Mouse (Mus musculus) adrenal gland, adult 2 months (tissue): ENCODE results near the gene Ing5. TPM values are rescaled to one million over a fixed set of nuclear protein-coding genes. Genes with fewer than 3 reads are reported as not detected.
"Not testable (repeated sequence)": the region's sequence is repeated elsewhere in the genome, so short reads cannot be mapped to it uniquely, and the experiment has no call there.

ENCODE experiments used
- DNase-seq: peaks from one replicate; pipeline ENCODE4 v3.0.0; 2021
- long read RNA-seq: library from polyadenylated mRNA; stranded (forward); transcript quantifications from one replicate; pipeline ENCODE4 v2.0.0, GENCODE M21; 2021
- polyA plus RNA-seq: library from polyadenylated mRNA; depleted of rRNA; stranded (reverse); fragments of >200 nt; gene quantifications from 2 replicates; pipeline ENCODE4 v1.2.3, GENCODE M21; 2012; rRNA removed
- total RNA-seq, 2 experiments: library from RNA; stranded (reverse); gene quantifications; 2 replicates each; pipeline ENCODE4 v1.2.3; 2021

Gene Ing5
- total RNA-seq (10 to 100 TPM; 14.8 to 19.1 TPM), polyA plus RNA-seq (4.3 and 4.6 TPM in 2 replicates)
- long read RNA-seq, full-length matches to known transcripts: 12 of 14 reads
- long read RNA-seq, partial matches to known transcripts: 0 of 14 reads
- long read RNA-seq, other reads (novel, unspliced or antisense): 2 of 14 reads

DNA sequence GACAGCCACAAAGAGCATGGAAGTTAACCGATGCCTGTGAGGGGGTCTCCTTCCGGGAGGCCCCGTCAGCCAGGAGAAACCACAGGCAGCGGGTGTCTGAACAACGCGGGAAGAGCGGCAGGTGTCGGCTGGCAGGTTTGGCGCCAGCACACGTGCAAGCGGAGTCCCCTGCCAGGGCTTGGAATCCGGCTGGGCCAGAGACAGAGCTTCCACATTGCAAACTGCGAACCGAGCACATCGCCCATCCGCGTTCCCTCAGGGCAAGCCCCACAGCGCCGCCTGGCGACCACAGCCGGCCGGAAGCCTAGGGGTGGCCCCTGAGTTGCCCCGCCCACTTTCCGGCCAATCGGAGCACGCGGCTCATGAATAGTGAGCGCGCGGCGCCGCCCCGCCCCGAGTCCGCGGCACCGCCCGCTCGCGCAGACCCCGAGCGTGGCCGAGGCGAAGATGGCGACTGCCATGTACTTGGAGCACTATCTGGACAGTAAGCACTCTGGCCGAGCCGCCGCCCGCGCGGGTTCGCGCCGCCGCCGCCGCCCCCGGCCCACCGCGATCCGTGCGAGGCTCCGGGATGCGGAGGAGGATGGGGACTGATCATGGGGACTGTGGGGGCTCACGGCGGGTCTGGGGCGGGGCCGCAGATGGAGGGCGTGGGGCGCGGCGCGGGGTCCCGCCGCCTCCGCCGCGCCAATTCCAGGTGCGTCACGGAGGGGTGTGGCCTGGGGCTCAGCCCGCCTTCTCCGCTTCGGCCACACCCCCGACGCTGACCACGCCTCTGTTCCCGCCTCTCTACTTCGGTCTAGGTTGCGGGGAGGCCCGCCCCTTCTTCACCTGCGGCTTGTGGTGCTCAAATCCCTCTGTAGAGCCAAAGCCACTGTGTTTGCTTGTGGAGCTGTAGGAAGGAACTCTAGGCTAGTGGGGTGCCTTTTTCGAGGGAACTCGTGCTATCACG, at the start of gene Ing5:
Ing5 (plus strand) TSS at position 410 of the 952 bp plus-strand sequence.
- DNase-seq: peak; percentile 99

DNA sequence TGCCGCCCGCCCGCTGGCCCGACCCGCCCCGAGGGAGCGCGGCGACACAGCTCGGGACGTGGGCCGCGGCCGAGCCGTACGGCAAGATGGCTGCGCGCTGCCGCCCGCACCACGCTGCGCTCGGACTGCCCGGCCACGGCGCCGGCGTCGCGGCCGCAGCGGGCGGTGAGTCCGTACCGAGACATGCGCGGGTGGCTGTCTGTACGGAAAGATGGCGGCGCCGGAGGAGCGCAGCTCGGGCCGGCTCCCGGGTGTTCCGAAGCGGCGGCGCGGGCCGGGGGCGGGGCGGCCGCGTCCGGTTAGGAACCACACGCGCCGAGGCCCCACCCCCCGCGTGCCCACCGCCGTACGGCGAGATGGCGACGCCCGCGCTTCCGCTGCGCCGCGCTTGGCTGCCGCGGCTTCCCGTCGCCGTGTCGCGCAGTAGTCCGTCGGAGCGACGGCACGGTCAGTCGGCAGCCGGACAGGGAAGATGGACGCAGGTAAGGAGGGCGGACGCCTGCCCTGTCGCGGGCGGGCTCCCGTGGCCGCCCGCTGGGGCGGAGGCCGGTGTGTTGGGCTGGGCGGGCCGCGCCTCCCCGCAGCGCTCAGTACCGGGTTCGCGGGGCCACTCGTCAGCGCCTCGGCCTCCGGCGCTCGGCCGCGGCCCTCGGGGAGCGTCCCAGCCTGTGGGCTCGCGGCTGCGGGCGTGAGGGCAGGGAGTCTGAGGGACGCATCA, 49.0 kb upstream of the Ing5 start, which contains the start of gene Thap4:
Thap4 (minus strand) TSS at position 292 of the 718 bp plus-strand sequence.
- DNase-seq: peak; percentile 97

GRCm38 (mm10) chr1:93755291-93755610, 48.5 kb upstream of the Ing5 start:
- DNase-seq: no peak

DNA sequence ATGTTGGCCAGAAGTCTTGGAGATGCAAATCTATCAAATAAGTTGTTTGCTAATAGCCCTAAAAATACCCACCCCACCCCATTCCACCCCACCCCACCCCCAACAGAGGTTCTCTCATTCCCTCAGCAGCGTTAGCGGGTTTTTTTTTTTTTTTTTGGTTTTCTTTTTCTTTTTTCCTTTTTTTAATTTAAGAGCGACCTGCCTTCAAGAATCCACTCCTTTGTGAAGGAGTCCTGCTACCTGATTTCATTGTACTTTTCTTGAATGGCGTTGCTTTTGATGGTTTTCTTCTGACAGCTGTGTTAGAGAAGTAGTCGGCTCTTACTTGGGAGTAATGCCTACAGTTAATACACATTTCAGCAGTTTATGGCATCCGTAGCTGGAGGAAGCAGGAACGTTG, 48.1 kb upstream of the Ing5 start:
- DNase-seq: no peak

- DNase-seq: no peak
These were observed 47.6 kb upstream of the Ing5 start for GRCm38 (mm10) chr1:93756154-93756553.

DNA sequence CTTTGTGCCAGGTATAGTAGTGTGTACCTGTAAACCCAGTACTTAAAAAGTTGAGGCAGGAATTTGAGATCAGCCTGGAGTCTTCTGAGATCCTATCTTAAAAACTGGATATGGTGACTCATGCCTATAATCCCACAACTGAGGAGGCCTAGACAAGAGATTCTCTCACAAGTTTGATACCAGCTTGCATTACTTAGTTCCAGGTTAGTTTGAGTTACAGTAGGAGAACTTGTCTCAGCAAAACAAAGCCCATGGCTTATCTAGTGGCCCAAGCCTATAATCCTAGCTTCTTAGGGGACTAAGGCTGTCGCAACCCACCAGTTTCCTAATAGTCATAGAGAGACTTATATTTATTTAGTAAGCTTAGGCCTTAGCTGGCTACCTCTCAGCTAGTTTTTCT, 43.7 kb upstream of the Ing5 start:
- DNase-seq: no peak

- not testable (repeated sequence) for DNase-seq
These were observed 40.2 kb upstream of the Ing5 start for GRCm38 (mm10) chr1:93763531-93763930.

DNA sequence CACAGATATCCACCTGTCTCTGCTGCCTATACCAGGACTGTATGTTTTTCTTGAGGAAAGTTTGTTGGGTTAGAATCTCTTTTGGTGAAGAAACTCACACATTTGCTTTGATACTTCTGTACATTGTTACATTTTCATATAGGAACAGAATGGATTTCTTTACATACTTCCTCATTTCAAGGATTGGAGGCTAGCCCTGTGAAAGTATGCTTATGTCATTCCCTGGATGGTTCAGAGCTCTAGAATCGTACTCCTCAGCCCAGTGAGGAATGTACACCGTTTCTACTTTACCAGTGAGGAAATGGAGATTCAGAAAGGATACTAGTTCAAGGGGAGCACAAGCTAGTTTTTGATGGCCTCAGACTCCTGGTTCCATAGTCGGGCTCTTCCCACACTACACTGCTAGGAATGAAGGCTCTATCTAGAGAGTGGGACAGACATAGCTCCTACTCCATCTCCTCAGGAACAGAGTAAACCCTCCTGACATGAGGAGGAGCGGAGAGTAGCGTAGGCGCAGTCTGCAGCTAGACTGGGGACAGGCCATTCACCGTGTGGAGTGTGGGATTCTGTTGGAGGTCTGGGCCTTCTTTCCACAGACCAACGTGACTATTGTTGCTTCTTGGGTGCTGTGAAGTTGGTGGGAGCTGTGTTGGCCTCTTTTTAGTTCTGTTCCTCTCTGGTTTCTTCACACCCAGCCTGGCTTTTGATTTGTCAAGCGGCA, 38.7 kb upstream of the Ing5 start:
- DNase-seq: no peak

GRCm38 (mm10) chr1:93767600-93767999, 36.2 kb upstream of the Ing5 start:
- no peak for DNase-seq

DNA sequence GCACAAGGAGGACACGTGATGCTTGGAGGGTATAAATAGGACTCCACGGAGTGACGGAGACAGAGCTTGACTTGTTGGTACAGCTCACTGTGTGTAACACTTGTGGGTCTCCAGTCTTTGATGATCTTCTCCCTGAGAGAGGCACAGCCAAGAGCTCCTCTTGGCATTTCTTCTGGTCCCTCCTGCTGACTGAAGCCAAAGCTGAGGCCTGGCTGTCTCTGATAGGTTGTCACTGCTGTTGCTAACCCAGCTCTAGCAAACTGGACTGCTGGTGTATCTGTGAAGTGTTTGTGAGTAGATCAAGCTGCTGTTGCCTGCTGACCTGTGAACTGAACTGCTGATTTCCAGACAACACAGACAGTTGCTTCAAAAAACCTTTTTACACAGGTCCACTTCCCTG, 33.9 kb upstream of the Ing5 start:
- no peak for DNase-seq

DNA sequence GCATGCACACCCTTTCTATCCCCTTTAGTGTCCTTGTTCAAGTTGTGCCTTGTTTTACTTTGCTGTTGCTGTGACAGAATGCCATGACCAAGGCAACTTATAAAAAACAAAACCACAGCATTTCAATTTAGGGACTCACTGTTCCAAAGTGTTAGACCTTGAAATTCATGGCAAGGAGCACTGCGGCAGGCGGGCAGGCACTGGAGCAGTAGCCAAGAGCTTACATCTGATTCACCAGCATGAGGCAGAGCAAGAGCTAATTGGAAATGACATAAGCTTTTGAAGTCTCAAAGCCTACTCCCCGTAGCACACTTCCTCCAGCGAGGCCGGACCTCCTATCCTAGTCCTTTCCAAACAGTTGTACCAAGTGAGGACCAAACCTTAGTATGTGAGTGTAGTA, 27.1 kb upstream of the Ing5 start:
- peak; percentile 32 for DNase-seq

DNA sequence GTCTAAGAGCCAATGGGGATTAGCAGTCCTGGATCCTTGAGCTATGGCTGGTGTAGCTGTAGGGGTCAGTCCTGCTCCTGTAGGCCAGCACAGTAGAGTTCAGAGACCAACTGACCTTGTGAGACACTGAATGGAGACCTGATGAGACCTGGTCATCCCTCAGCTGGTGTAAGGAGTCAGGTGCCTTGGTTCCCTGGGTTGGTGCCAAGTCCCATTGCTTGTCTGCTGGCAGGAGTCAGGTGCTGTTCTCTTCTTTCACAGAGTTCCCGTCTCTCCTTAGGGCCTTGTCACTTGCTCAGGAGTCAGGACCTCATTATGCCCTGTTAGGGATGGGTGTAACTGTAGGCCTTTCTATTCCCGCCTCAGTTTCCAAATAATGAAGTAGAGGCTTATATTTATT, 16.9 kb upstream of the Ing5 start:
- no peak for DNase-seq

GRCm38 (mm10) chr1:93794526-93794925, 9.2 kb upstream of the Ing5 start:
- DNase-seq: peak; percentile 48

DNA sequence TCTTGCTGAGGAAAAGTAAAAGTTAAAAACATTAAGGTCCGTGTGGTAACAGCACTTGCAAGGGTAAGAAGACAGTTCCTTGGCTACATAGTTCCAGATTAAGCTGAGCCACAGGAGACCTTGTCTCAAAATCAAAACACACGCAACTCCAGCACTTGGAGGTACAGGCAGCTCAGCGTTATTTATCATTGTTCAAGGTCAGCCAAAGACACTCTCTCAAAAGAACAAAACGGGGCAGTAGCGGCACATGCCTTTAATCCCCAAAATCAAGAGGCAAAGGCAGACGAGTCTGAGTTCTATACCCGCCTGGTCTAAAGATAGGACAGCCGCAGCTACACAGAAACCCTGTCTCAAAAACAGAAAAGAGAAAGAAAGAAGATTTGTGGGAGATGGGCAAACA, 7.9 kb upstream of the Ing5 start:
- peak; percentile 65 for DNase-seq

DNA sequence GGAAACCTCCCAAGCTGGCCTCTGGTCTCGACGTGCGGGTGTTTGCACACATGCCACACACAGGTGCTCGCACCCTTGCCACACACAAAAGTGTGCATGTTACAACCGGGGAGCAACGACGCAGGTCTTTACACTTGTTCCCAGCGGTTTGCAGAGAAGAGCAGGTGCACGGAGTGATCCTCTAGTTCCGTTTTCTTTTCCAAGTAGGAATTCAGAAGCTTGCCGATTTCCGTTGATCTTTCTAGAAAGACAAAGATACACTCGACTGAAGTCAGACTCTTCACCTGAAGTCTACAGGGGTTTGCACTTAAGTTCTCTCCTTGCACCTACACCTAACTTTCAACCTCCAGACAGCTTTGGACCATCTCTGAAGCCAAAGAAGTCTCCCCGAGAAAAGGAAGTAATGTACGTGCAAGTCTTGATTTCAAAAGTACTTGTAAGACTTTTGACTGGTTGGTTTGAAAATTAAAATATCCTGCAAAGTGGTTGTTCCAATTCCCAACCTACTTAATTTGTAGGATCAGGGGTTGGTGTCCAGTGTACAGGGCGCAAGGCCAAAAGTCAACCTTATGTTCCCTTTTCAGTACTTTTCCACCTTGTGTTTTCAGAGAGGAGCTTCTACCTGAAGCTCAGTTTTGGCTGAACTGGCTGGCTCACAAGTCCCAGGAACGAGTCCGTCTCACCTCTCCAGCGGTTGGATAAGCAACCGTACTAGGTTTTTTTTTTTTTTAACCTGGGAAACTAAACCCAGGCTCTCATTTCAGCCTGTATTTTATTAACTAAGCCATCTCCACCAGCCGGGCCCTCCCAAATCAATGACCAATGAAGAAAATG, 2.9 kb upstream of the Ing5 start:
- no peak for DNase-seq

DNA sequence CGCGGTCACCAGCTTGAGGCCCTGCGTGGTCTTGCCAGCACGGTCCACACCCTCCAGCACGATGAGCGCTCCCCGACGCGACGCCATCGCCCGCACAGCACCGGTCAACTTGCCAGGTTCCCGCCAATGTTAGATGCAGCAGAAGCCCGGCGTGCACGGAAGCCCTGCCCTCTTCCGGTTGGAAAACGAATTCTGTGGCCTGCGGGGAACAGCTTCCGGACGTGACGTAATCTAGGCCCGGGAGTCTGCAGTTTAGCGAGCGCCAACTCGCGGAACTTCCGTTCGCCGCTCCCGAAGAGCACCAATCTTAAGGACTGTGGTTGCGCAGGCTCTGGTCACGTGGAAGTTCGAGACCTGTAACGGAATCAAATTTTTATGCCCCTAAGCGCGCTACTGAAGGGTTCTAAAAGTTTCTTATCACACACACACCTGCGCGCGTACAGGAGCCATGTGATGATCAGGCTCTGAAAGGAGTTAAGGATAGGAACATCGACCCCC, 2.0 kb upstream of the Ing5 start, which contains the start of gene Dtymk:
Dtymk (minus strand) TSS at position 194 of the 498 bp plus-strand sequence.
- peak; percentile 94 for DNase-seq

- no peak for DNase-seq
These were observed 994 bp upstream of the Ing5 start for GRCm38 (mm10) chr1:93802771-93803170.

DNA sequence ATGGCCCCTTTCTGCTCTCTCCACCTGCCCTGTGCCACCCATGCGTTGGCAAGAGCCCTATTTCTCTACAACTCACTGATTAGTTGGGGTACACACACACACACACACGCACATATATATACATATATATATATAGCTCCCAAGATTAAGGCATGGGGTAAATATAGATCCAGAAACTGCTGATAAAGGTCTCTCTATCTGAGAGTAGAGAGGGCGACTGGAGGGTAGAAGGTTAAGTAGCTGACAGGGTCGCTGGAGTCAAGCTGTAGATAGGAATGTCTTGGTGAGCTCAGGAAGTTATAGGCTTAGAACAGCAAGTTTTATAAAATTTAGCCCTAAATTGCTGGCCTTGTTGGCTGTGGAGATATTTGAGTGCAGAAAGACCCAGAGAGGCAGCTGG, 1.1 kb downstream of the Ing5 start:
- DNase-seq: no peak

- DNase-seq: no peak
These were observed 1.6 kb downstream of the Ing5 start for GRCm38 (mm10) chr1:93805221-93805951.

- no peak for DNase-seq
These were observed 5.1 kb downstream of the Ing5 start for GRCm38 (mm10) chr1:93808871-93809270.
